Mouse (Mus musculus) kidney, adult 10 weeks (tissue): ENCODE data around the gene Inava. TPM values are rescaled to one million over a fixed set of nuclear protein-coding genes. Genes with fewer than 3 reads are reported as not detected.

Experiments
- polyA plus RNA-seq: library from polyadenylated mRNA; stranded (reverse); fragments of 350-450 nt; fragmentation: Illumina TruSeq; extraction: RNeasy Lipid Tissue Mini Kit (QIAGEN cat#74804); gene quantifications from one replicate; pipeline ENCODE4 v1.2.3, GENCODE M21; 2014; ENCODE audit warnings: low read depth, low replicate concordance

Inava gene
- 1.5 TPM for polyA plus RNA-seq

DNA sequence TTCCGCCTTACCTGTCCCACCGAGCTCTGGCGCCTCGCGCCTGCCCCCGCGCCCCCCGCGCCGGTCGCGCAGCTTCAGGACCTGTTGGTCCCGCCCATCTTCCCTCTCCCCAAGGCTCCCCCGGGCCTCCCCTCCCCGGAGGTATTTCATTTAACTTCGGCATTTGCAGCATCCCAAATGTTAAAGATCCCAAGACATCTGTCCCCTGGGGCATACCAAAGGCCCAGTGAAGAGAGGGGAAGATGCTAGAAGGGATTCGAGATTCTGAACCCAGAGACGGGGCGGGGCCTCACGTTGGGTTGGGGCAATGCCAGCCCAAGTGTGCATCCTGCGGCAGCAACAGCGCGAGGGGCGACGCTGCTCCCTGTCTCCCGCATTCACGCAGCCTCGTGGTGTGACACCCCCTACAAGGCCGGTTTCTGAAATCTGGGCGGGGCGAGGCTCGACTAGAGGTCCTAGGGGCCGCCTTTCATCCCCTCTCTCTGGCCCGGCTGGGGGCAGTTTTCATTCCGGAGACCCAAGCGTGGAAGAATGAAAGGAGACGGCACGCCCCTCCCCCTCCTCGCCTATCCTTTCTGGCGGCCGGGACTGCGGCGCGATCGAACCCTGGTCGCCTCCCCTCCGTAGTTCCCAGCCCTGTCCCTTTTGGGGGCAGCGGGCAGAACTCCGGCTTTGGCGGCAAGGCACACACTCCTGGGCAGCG is at the start of gene Inava:
Inava (minus strand) TSS at position 373 of the 703 bp plus-strand sequence.

DNA sequence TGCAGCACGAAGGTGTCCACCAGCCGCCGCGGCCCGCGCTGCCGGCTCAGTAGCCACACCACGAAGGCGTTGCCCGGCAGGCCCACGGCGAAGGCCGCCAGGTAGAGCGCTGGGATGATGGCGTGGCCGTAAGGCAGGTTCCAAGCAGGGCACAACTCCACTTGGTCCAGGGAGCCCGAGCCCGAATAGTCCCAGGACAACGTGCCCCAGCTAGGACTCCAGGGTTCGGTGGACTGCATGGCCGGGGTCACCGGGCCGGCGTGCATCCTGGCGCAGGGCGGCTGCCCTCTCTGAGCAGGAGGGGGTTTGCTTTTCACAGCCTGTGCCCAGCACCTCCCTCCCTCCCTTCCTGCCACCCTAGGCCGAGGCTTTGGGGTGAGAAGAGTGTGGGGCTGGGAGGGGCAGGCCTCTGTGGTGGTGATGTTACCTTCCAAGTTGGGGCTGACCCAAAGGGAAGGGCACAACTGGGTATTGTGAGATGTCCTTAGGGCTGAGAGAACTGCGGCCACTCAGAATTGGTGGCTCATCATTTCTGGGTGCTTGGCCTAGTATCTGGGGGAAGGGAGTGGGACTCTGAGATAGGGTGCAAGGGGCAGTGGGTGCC is 26.7 kb upstream of the Inava start, which contains the start of gene Gpr25:
Gpr25 (minus strand) TSS at position 239 of the 604 bp plus-strand sequence.

DNA sequence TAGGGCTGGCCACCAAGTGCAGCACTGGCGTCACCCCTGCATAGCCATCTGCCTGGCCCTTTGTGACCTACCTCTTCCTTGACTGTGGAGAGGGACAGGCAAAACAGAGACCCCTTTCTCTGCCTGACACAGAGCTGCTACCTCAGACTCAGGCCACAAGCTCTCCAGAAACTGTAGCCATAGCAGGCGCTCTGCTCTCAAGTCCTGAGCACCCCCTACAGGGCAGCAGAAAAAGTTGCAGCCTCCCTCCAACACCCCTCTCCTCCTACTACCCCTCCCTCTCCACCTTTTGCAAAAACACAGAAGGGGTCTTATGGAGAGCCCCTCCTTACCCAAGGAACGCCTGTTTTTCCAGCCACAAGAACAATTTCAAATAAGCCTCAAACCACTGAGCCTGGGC is 21.3 kb downstream of the Inava start, which contains the start of gene Mroh3:
Mroh3 (minus strand) TSS at position 26 of the 400 bp plus-strand sequence.

Other genes starting within 250 kb of the Inava start
- not detected for gene Igfn1, start 227.9 kb downstream of the Inava start, polyA plus RNA-seq
- 6.1 TPM for gene Tmem9, start 226.1 kb downstream of the Inava start, polyA plus RNA-seq
- not detected for gene Ascl5, start 183.5 kb downstream of the Inava start, polyA plus RNA-seq
- not detected for gene Cacna1s, start 181.5 kb downstream of the Inava start, polyA plus RNA-seq
- gene Kif21b, start 102.9 kb downstream of the Inava start, polyA plus RNA-seq: not detected
- not detected for gene Mroh3, start 21.4 kb downstream of the Inava start, polyA plus RNA-seq
- not detected for gene Gpr25, start 26.6 kb upstream of the Inava start, polyA plus RNA-seq
- 54.1 TPM for gene Camsap2, start 111.8 kb upstream of the Inava start, polyA plus RNA-seq
- 6.0 TPM for gene Ddx59, start 181.0 kb upstream of the Inava start, polyA plus RNA-seq
- gene Kif14, start 232.1 kb upstream of the Inava start, polyA plus RNA-seq: 0.32 TPM